Mouse (Mus musculus) kidney, embryonic 16.5 days (tissue): Measurements from ENCODE around the gene Il31. TPM values are rescaled to one million over a fixed set of nuclear protein-coding genes. Genes with fewer than 3 reads are reported as not detected.

Source experiments
- ATAC-seq: fragments of 200-750 bp; cut with Nextera tagmentation; 2 replicates; pipeline ENCODE4 v1.8.0; 2017; ENCODE audit warnings: moderate TSS enrichment; ENCODE audit not compliant: low FRiP score, low TSS enrichment
- H3K27ac ChIP-seq: fragments of 300-500 bp; sonication (generic); 2 replicates; pipeline ENCODE4 v1.5.1; 2014; ENCODE audit warnings: low read length
- H3K27me3 ChIP-seq: fragments of 300-500 bp; sonication (generic); 2 replicates; pipeline ENCODE4 v1.6.1; 2014; ENCODE audit warnings: low read length, control low read depth, mixed read lengths; ENCODE audit not compliant: insufficient read depth
- H3K36me3 ChIP-seq: fragments of 300-500 bp; sonication (generic); 2 replicates; pipeline ENCODE4 v1.6.1; 2014; ENCODE audit warnings: low read length, control low read depth, mixed read lengths; ENCODE audit not compliant: insufficient read depth
- H3K4me1 ChIP-seq: fragments of 300-500 bp; sonication (generic); 2 replicates; pipeline ENCODE4 v1.6.1; 2014; ENCODE audit warnings: low read length, control low read depth, mixed read lengths; ENCODE audit not compliant: insufficient read depth
- H3K4me2 ChIP-seq: fragments of 300-500 bp; sonication (generic); replicated peaks from 2 replicates; pipeline ENCODE4 v1.6.1; 2014; ENCODE audit warnings: low read depth, low read length
- H3K4me3 ChIP-seq: fragments of 300-500 bp; sonication (generic); 2 replicates; pipeline ENCODE4 v1.5.1; 2014; ENCODE audit warnings: mild to moderate bottlenecking, low read length
- H3K9ac ChIP-seq: fragments of 300-500 bp; sonication (generic); replicated peaks from 2 replicates; pipeline ENCODE4 v1.6.1; 2014; ENCODE audit warnings: low read length
- H3K9me3 ChIP-seq: fragments of 300-500 bp; sonication (generic); 2 replicates; pipeline ENCODE4 v1.6.1; 2016; ENCODE audit warnings: low read length, control low read depth
- WGBS: fragments of 180-500 bp; shearing (Covaris S2); extraction: QIAGEN DNeasy Blood & Tissue Kit; methylation state at CpG from one replicate; pipeline ENCODE4 v1.1.7; 2014; 5-methylcytosine and 5-hydroxymethylcytosine counted together
- polyA plus RNA-seq: library from polyadenylated mRNA; unstranded; fragments of >200 nt; fragmentation: Nextera tagmentation; extraction: Ambion mirVana; gene quantifications from 2 replicates; pipeline ENCODE4 v1.2.1, GENCODE M21; 2015

The Il31 gene
- polyA plus RNA-seq, 1 experiment from 2014 or later: not detected

- no peaks in the 10 kb centered on the region for H3K9me3 ChIP-seq
- no peak for ATAC-seq
- 31% methylated on average over 9 of the region's 9 CpGs for WGBS
- no peak overlapping the region for H3K27ac ChIP-seq
- H3K4me2 ChIP-seq: no peak overlapping the region
- H3K4me1 ChIP-seq: peaks cover 11% of the 10 kb centered on the region
- no peaks in the 10 kb centered on the region; the same call in 1 of the 2 replicates for H3K27me3 ChIP-seq
- no peaks in the 10 kb centered on the region for H3K36me3 ChIP-seq
- H3K9ac ChIP-seq: no peak overlapping the region
- H3K4me3 ChIP-seq: no peak overlapping the region
Observed at GRCm38 (mm10) chr5:123489935-123490334, 646 bp upstream of the Il31 start.

- peaks cover 11% of the 10 kb centered on the region for H3K4me1 ChIP-seq
Observed at GRCm38 (mm10) chr5:123487659-123488395, 1.5 kb downstream of the Il31 start.

GRCm38 (mm10) chr5:123473817-123474216, 15.5 kb downstream of the Il31 start:
- H3K27ac ChIP-seq: no peak overlapping the region
- H3K4me2 ChIP-seq: no peak overlapping the region
- H3K4me3 ChIP-seq: no peak overlapping the region
- H3K9ac ChIP-seq: no peak overlapping the region
- WGBS: 84% methylated on average over 5 of the region's 5 CpGs
- H3K9me3 ChIP-seq: no peaks in the 10 kb centered on the region
- H3K36me3 ChIP-seq: no peaks in the 10 kb centered on the region
- H3K27me3 ChIP-seq: no peaks in the 10 kb centered on the region
- ATAC-seq: no peak
- H3K4me1 ChIP-seq: no peaks in the 10 kb centered on the region

More at GRCm38 (mm10) chr5:123487659-123488395, 1.5 kb downstream of the Il31 start:
- H3K9me3 ChIP-seq: no peaks in the 10 kb centered on the region
- 79% methylated on average over 11 of the region's 11 CpGs for WGBS
- H3K4me3 ChIP-seq: no peak overlapping the region
- H3K36me3 ChIP-seq: no peaks in the 10 kb centered on the region
- no peak overlapping the region for H3K4me2 ChIP-seq
- no peak overlapping the region for H3K27ac ChIP-seq
- no peaks in the 10 kb centered on the region; the same call in 1 of the 2 replicates for H3K27me3 ChIP-seq
- ATAC-seq: no peak
- H3K9ac ChIP-seq: no peak overlapping the region

- WGBS: 8% methylated on average over 10 of the region's 10 CpGs
- H3K9ac ChIP-seq: no peak overlapping the region
Observed at GRCm38 (mm10) chr5:123470784-123471400, 18.4 kb downstream of the Il31 start.

GRCm38 (mm10) chr5:123464638-123465037, 24.7 kb downstream of the Il31 start:
- H3K4me1 ChIP-seq: no peaks in the 10 kb centered on the region
- no peak overlapping the region for H3K27ac ChIP-seq
- no peak for ATAC-seq
- H3K9ac ChIP-seq: no peak overlapping the region
- H3K27me3 ChIP-seq: no peaks in the 10 kb centered on the region
- H3K4me3 ChIP-seq: no peak overlapping the region
- H3K9me3 ChIP-seq: no peaks in the 10 kb centered on the region
- H3K4me2 ChIP-seq: no peak overlapping the region
- no peaks in the 10 kb centered on the region for H3K36me3 ChIP-seq
- WGBS: 97% methylated on average over 1 of the region's 1 CpGs

More at GRCm38 (mm10) chr5:123470784-123471400, 18.4 kb downstream of the Il31 start:
- peak overlapping the region; percentile 41 for H3K4me2 ChIP-seq
- no peaks in the 10 kb centered on the region for H3K36me3 ChIP-seq
- no peaks in the 10 kb centered on the region for H3K9me3 ChIP-seq
- no peaks in the 10 kb centered on the region for H3K27me3 ChIP-seq
- no peak for ATAC-seq
- no peak overlapping the region for H3K27ac ChIP-seq
- peak overlapping the region; percentile 22; the same call in 1 of the 2 replicates for H3K4me3 ChIP-seq
- no peaks in the 10 kb centered on the region for H3K4me1 ChIP-seq

- H3K4me1 ChIP-seq: no peaks in the 10 kb centered on the region
- H3K4me2 ChIP-seq: no peak overlapping the region
- peaks cover under 1% of the 10 kb centered on the region; the same call in 1 of the 2 replicates for H3K36me3 ChIP-seq
- no peak for ATAC-seq
- no peak overlapping the region for H3K27ac ChIP-seq
- H3K9ac ChIP-seq: no peak overlapping the region
- H3K4me3 ChIP-seq: no peak overlapping the region
- WGBS: 64% methylated on average over 5 of the region's 5 CpGs
- H3K27me3 ChIP-seq: no peaks in the 10 kb centered on the region
- H3K9me3 ChIP-seq: no peaks in the 10 kb centered on the region
Observed at GRCm38 (mm10) chr5:123461420-123461819, 27.9 kb downstream of the Il31 start.

GRCm38 (mm10) chr5:123451886-123452285, 37.4 kb downstream of the Il31 start:
- H3K4me1 ChIP-seq: no peaks in the 10 kb centered on the region
- H3K4me2 ChIP-seq: no peak overlapping the region
- H3K27me3 ChIP-seq: no peaks in the 10 kb centered on the region
- H3K4me3 ChIP-seq: no peak overlapping the region
- no peak overlapping the region for H3K9ac ChIP-seq
- H3K36me3 ChIP-seq: peaks cover 73% of the 10 kb centered on the region
- no peak for ATAC-seq
- no peaks in the 10 kb centered on the region for H3K9me3 ChIP-seq
- WGBS: 90% methylated on average over 7 of the region's 7 CpGs
- no peak overlapping the region for H3K27ac ChIP-seq

GRCm38 (mm10) chr5:123444849-123445334, 44.4 kb downstream of the Il31 start:
- H3K9me3 ChIP-seq: no peaks in the 10 kb centered on the region
- ATAC-seq: no peak
- no peak overlapping the region for H3K9ac ChIP-seq
- H3K4me2 ChIP-seq: no peak overlapping the region
- H3K27me3 ChIP-seq: no peaks in the 10 kb centered on the region
- no peaks in the 10 kb centered on the region for H3K4me1 ChIP-seq
- peaks cover 51% of the 10 kb centered on the region for H3K36me3 ChIP-seq
- no peak overlapping the region for H3K4me3 ChIP-seq
- H3K27ac ChIP-seq: no peak overlapping the region
- WGBS: 88% methylated on average over 5 of the region's 5 CpGs

- no peak for ATAC-seq
- peaks cover 46% of the 10 kb centered on the region for H3K36me3 ChIP-seq
Observed at GRCm38 (mm10) chr5:123444069-123444468, 45.2 kb downstream of the Il31 start.

GRCm38 (mm10) chr5:123442283-123442682, 47.0 kb downstream of the Il31 start:
- no peaks in the 10 kb centered on the region for H3K9me3 ChIP-seq
- no peak overlapping the region for H3K4me3 ChIP-seq
- 96% methylated on average over 3 of the region's 3 CpGs for WGBS
- H3K4me1 ChIP-seq: no peaks in the 10 kb centered on the region
- H3K36me3 ChIP-seq: peaks cover 36% of the 10 kb centered on the region
- no peak overlapping the region for H3K4me2 ChIP-seq
- H3K27ac ChIP-seq: no peak overlapping the region
- no peaks in the 10 kb centered on the region for H3K27me3 ChIP-seq
- ATAC-seq: no peak
- H3K9ac ChIP-seq: no peak overlapping the region

More at GRCm38 (mm10) chr5:123444069-123444468, 45.2 kb downstream of the Il31 start:
- no peaks in the 10 kb centered on the region for H3K4me1 ChIP-seq
- H3K27ac ChIP-seq: no peak overlapping the region
- H3K9me3 ChIP-seq: no peaks in the 10 kb centered on the region
- no peak overlapping the region for H3K9ac ChIP-seq
- H3K4me2 ChIP-seq: no peak overlapping the region
- H3K4me3 ChIP-seq: no peak overlapping the region
- WGBS: 48% methylated on average over 4 of the region's 4 CpGs
- no peaks in the 10 kb centered on the region for H3K27me3 ChIP-seq
